9 mouse cellular contexts compared by ENCODE assay signal in genomic region chr17:5429090-5429771, GRCm38 (mm10). TPM values are rescaled to one million over a fixed set of nuclear protein-coding genes. Genes with fewer than 3 reads are reported as not detected.
DNase-seq lines count a peak whose midpoint lies in the region; ATAC-seq and TF ChIP-seq lines count a peak whose summit lies in the region.
"Had no signal": no experiment of that assay in that cellular context is flagged by ENCODE, and none has a peak within 500 bp of the region (broad histone marks: within the 10 kb centered on the region; RNA-seq: fewer than 3 reads in every experiment).

No protein-coding gene starts in this region.

- H3K9ac ChIP-seq in forebrain, embryonic 13.5 days = no peak overlapping the region
- no peak overlapping the region for H3K9ac ChIP-seq in liver, postnatal 0 days (replicated peaks)

- no peaks in the 10 kb centered on the region for H3K4me1 ChIP-seq in forebrain, embryonic 13.5 days
- no peaks in the 10 kb centered on the region for H3K4me1 ChIP-seq in liver, postnatal 0 days (ENCODE audit: insufficient read depth)

- ATAC-seq in cerebellum, adult (ENCODE audit: insufficient number of reproducible peaks, low FRiP score, low TSS enrichment) = peak; percentile 77
- ATAC-seq in forebrain, embryonic 13.5 days = peak; percentile 79
- ATAC-seq in liver, postnatal 0 days = peak; percentile 81
- peak; percentile 97 for ATAC-seq in neutrophil, adult 5-6 weeks (ENCODE audit: extremely low read depth, insufficient number of reproducible peaks, low FRiP score, poor library complexity, severe bottlenecking)

- no peak overlapping the region for H3K4me3 ChIP-seq in forebrain, embryonic 13.5 days
- H3K4me3 ChIP-seq in liver, postnatal 0 days (ENCODE audit: low read depth, low read length) = no peak overlapping the region
- H3K4me3 ChIP-seq: myocyte had no signal

- H3K4me2 ChIP-seq in forebrain, embryonic 13.5 days = no peak overlapping the region
- H3K4me2 ChIP-seq in liver, postnatal 0 days (ENCODE audit: low read depth, low read length) = no peak overlapping the region

- H3K9me3 ChIP-seq in forebrain, embryonic 13.5 days (replicated peaks) = no peaks in the 10 kb centered on the region
- no peaks in the 10 kb centered on the region for H3K9me3 ChIP-seq in liver, postnatal 0 days (ENCODE audit: low read length)

- H3K36me3 ChIP-seq in forebrain, embryonic 13.5 days (ENCODE audit: poor library complexity, severe bottlenecking) = peaks cover 33% of the 10 kb centered on the region
- peaks cover 17% of the 10 kb centered on the region for H3K36me3 ChIP-seq in liver, postnatal 0 days (replicated peaks; ENCODE audit: insufficient read depth, low read length)

- 61% methylated on average over 10 of the region's 10 CpGs for WGBS in forebrain, embryonic 13.5 days
- 56% methylated on average over 10 of the region's 10 CpGs for WGBS in large intestine, adult 2 months
- WGBS in liver, postnatal 0 days (ENCODE audit: insufficient replicate concordance) = 56% methylated on average over 10 of the region's 10 CpGs

- DNase-seq in ES-CJ7 (ENCODE audit: low read depth, low spot score) = peak; percentile 95
- peak; percentile 90 to 94 for DNase-seq in heart, postnatal 14 days
- peak; percentile 90 for DNase-seq in large intestine, adult 2 months (ENCODE audit: low read depth, low spot score)
- DNase-seq in liver, postnatal 0 days = peak; percentile 92
- peak; percentile 68 to 76 for DNase-seq in thymus, adult 18-20 months

- H3K27me3 ChIP-seq in forebrain, embryonic 13.5 days = no peaks in the 10 kb centered on the region
- H3K27me3 ChIP-seq in liver, postnatal 0 days (ENCODE audit: insufficient read depth, low read length) = no peaks in the 10 kb centered on the region

- intact Hi-C loops in heart, postnatal 14 days (cut with DNase I) = no loop called here

- no peak for TF ChIP-seq EP300 in liver, postnatal 0 days (IDR thresholded peaks at IDR 0.05; ENCODE audit: low read depth)

- TF ChIP-seq CTCF in liver, postnatal 0 days (IDR thresholded peaks at IDR 0.05; ENCODE audit: low read depth) = peak; percentile 100

- peak overlapping the region; percentile 55; the same call in 1 of the 2 replicates for H3K27ac ChIP-seq in forebrain, embryonic 13.5 days
- no peak overlapping the region for H3K27ac ChIP-seq in liver, postnatal 0 days (ENCODE audit: low read depth)

RNA-seq across cellular contexts. Expression of gene Ldhal6b, which starts 10.7 kb away (rescaled TPM):
- 0.11 TPM in 1 of 2 replicates, not detected in the other for polyA plus RNA-seq in forebrain, embryonic 13.5 days (2015; fragmentation: Nextera tagmentation; extraction: Ambion mirVana)
- under 1 TPM; 0.38 to 0.73 TPM for total RNA-seq in heart, postnatal 14 days (2021)
- polyA plus RNA-seq in large intestine, adult 2 months (2012; rRNA removed) = 0.32 TPM in 1 of 2 replicates, not detected in the other
- not detected in 2 replicates for polyA plus RNA-seq in liver, postnatal 0 days (2015; fragmentation: Nextera tagmentation; extraction: Ambion mirVana)
- total RNA-seq in neutrophil, adult 5-6 weeks (2017) = 1.5 and 3.0 TPM in 2 replicates

RNA-seq across cellular contexts. Expression of gene Tmem242, which starts 10.8 kb away (rescaled TPM):
- 112 and 114 TPM in 2 replicates for polyA plus RNA-seq in forebrain, embryonic 13.5 days (2015; fragmentation: Nextera tagmentation; extraction: Ambion mirVana)
- total RNA-seq in heart, postnatal 14 days (2021) = 100 to 1,000 TPM; 129 to 137 TPM
- polyA plus RNA-seq in large intestine, adult 2 months (2012; rRNA removed) = 10.6 and 12.1 TPM in 2 replicates
- polyA plus RNA-seq in liver, postnatal 0 days (2015; fragmentation: Nextera tagmentation; extraction: Ambion mirVana) = 45.5 and 45.6 TPM in 2 replicates
- 13.5 and 18.2 TPM in 2 replicates for total RNA-seq in neutrophil, adult 5-6 weeks (2017)
